Mouse (Mus musculus): Measurements from ENCODE around the gene Rb1.
A peak's percentile ranks its signal among the peaks of the same experiment; 100 is the strongest.

Rb1 gene

GRCm38 (mm10) chr14:73325456-73326381 is at the start of gene Rb1:
Gene Rb1, minus strand, starts transcription at chr14:73325822.
- peak; percentile 71 for DNase-seq (ENCODE audit: low spot score)

- no peak for DNase-seq (ENCODE audit: low spot score)
These were observed 48.8 kb upstream of the Rb1 start for GRCm38 (mm10) chr14:73374315-73374890.

- DNase-seq (ENCODE audit: low spot score) = no peak
These were observed 48.0 kb upstream of the Rb1 start for GRCm38 (mm10) chr14:73373606-73374005.

- DNase-seq (ENCODE audit: low spot score) = no peak
These were observed 47.4 kb upstream of the Rb1 start for GRCm38 (mm10) chr14:73372990-73373389.

- DNase-seq (ENCODE audit: low spot score) = no peak
These were observed 46.0 kb upstream of the Rb1 start for GRCm38 (mm10) chr14:73371577-73371976.

- no peak for DNase-seq (ENCODE audit: low spot score)
These were observed 45.2 kb upstream of the Rb1 start for GRCm38 (mm10) chr14:73370695-73371372.

GRCm38 (mm10) chr14:73370078-73370670 is 44.6 kb upstream of the Rb1 start:
- DNase-seq (ENCODE audit: low spot score) = no peak

- no peak for DNase-seq (ENCODE audit: low spot score)
These were observed 44.0 kb upstream of the Rb1 start for GRCm38 (mm10) chr14:73369634-73370033.

- DNase-seq (ENCODE audit: low spot score) = no peak
These were observed 43.3 kb upstream of the Rb1 start for GRCm38 (mm10) chr14:73368966-73369365.

- DNase-seq (ENCODE audit: low spot score) = no peak
These were observed 42.6 kb upstream of the Rb1 start for GRCm38 (mm10) chr14:73368221-73368620.

- DNase-seq (ENCODE audit: low spot score) = no peak
These were observed 40.7 kb upstream of the Rb1 start for GRCm38 (mm10) chr14:73366278-73366677.

- DNase-seq (ENCODE audit: low spot score) = no peak
These were observed 38.2 kb upstream of the Rb1 start for GRCm38 (mm10) chr14:73363782-73364181.

GRCm38 (mm10) chr14:73354700-73355099 is 29.1 kb upstream of the Rb1 start:
- no peak for DNase-seq (ENCODE audit: low spot score)

- no peak for DNase-seq (ENCODE audit: low spot score)
These were observed 25.5 kb upstream of the Rb1 start for GRCm38 (mm10) chr14:73351118-73351517.

GRCm38 (mm10) chr14:73350029-73350428 is 24.4 kb upstream of the Rb1 start:
- no peak for DNase-seq (ENCODE audit: low spot score)

- DNase-seq (ENCODE audit: low spot score) = no peak
These were observed 23.5 kb upstream of the Rb1 start for GRCm38 (mm10) chr14:73349061-73349670.

- no peak for DNase-seq (ENCODE audit: low spot score)
These were observed 21.7 kb upstream of the Rb1 start for GRCm38 (mm10) chr14:73347302-73347701.

GRCm38 (mm10) chr14:73345614-73346013 is 20.0 kb upstream of the Rb1 start:
- no peak for DNase-seq (ENCODE audit: low spot score)

- DNase-seq (ENCODE audit: low spot score) = no peak
These were observed 14.6 kb upstream of the Rb1 start for GRCm38 (mm10) chr14:73340051-73340755.

GRCm38 (mm10) chr14:73339615-73340014 is 14.0 kb upstream of the Rb1 start:
- no peak for DNase-seq (ENCODE audit: low spot score)

- DNase-seq (ENCODE audit: low spot score) = no peak
These were observed 10.9 kb upstream of the Rb1 start for GRCm38 (mm10) chr14:73336316-73337080.

Data from c-Kit-positive CD71-positive TER-119-positive erythroid progenitor cells, embryonic 14.5 days (primary cell).